Mouse (Mus musculus) testis, adult 2 months (tissue): ENCODE measurements around the gene Gm37240.

Experiments used
- CTCF ChIP-seq: fragments of 200-500 bp; IDR thresholded peaks from 2 replicates; pipeline ENCODE4 v1.5.1; 2012; ENCODE audit warnings: low read depth, mild to moderate bottlenecking, inconsistent platforms, low read length, moderate library complexity; ENCODE audit not compliant: control insufficient read depth, insufficient read depth, insufficient replicate concordance
- POLR2A ChIP-seq: fragments of 200-500 bp; IDR thresholded peaks from 2 replicates; pipeline ENCODE4 v1.6.1; 2012; ENCODE audit warnings: low read depth, mild to moderate bottlenecking, inconsistent platforms, low read length, moderate library complexity; ENCODE audit not compliant: control insufficient read depth

DNA sequence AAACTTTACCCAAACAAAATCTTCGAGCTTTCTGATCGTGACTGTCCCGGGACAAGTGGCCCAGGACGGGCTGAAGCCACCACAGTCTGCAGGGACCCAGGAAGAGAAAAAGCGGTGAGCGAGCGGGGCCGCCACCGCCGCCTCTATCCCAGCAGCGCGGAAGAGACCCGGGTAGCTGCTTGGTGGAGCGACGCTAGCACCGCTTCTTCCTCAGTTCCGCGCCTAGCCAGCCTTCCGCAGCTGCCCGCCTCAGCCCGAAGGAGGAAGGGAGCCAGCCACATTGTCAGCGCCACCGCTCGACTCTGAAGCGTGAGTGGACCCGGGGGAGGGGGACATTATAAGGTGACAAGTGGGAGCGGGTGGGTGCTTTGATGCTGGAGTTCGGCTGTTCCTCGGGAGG is 1071.9 kb downstream of the Gm37240 start:
- TF ChIP-seq CTCF (no peak), POLR2A (no peak)
